ENCODE assay signal across 8 mouse cellular contexts in genomic region chr13:28950623-28951491, GRCm38 (mm10). TPM values are rescaled to one million over a fixed set of nuclear protein-coding genes. Genes with fewer than 3 reads are reported as not detected.
DNase-seq lines count a peak whose midpoint lies in the region; ATAC-seq and TF ChIP-seq lines count a peak whose summit lies in the region.

No protein-coding gene starts in this region.

- TF ChIP-seq POLR2A in bone marrow, adult 2 months (IDR thresholded peaks at IDR 0.05; ENCODE audit: borderline replicate concordance, control insufficient read depth, low read depth, low read length): no peak

- H3K4me2 ChIP-seq in forebrain, embryonic 13.5 days: peak overlapping the region; percentile 53
- H3K4me2 ChIP-seq in lung, embryonic 15.5 days: peak overlapping the region; percentile 51

- H3K27ac ChIP-seq in bone marrow, adult 2 months (ENCODE audit: control insufficient read depth, insufficient read depth, low read depth, low read length, poor library complexity): no peak overlapping the region; the same call in 1 of the 2 replicates
- peak overlapping the region; percentile 100 for H3K27ac ChIP-seq in forebrain, embryonic 13.5 days
- peak overlapping the region; percentile 99 for H3K27ac ChIP-seq in lung, embryonic 15.5 days

- H3K4me1 ChIP-seq in bone marrow, adult 2 months (ENCODE audit: control insufficient read depth, insufficient read depth, low read length): no peaks in the 10 kb centered on the region; the same call in 1 of the 2 replicates
- peaks cover 33% of the 10 kb centered on the region for H3K4me1 ChIP-seq in forebrain, embryonic 13.5 days
- peaks cover 27% of the 10 kb centered on the region for H3K4me1 ChIP-seq in lung, embryonic 15.5 days

- peak; percentile 27 for DNase-seq in CD4-positive helper T cell, adult 2 months (ENCODE audit: low read depth, low spot score)
- peak; percentile 50 to 65 for DNase-seq in heart, postnatal 36 days
- peak; percentile 29 to 30 for DNase-seq in layer of hippocampus, adult 8-10 months (ENCODE audit: low spot score in 2 of 2)
- peak; percentile 50 for DNase-seq in right cerebral cortex, adult 18-20 months
- DNase-seq in c-Kit-positive CD71-positive TER-119-positive erythroid progenitor cells, embryonic 14.5 days (ENCODE audit: low spot score): no peak

- WGBS in bone marrow, adult 2 months: under 1% methylated on average over 32 of the region's 32 CpGs
- WGBS in forebrain, embryonic 13.5 days: 1% methylated on average over 32 of the region's 32 CpGs
- WGBS in lung, embryonic 15.5 days: under 1% methylated on average over 32 of the region's 32 CpGs

- peak overlapping the region; percentile 65 for H3K4me3 ChIP-seq in bone marrow, adult 2 months (replicated peaks; ENCODE audit: control insufficient read depth, low read depth, low read length)
- H3K4me3 ChIP-seq in forebrain, embryonic 13.5 days: peak overlapping the region; percentile 100
- H3K4me3 ChIP-seq in lung, embryonic 15.5 days: peak overlapping the region; percentile 89

- no peak for TF ChIP-seq CTCF in bone marrow, adult 2 months (IDR thresholded peaks at IDR 0.05; ENCODE audit: control insufficient read depth, insufficient read depth, low read length)

- intact Hi-C loops in heart, postnatal 36 days (cut with DNase I): loop anchor here (1.0 to 10.0 kb wide), 5 partner anchors 66 to 1034 kb away; partner anchors contain the start of gene E2f3

- H3K27me3 ChIP-seq in forebrain, embryonic 13.5 days: no peaks in the 10 kb centered on the region
- no peaks in the 10 kb centered on the region for H3K27me3 ChIP-seq in lung, embryonic 15.5 days

- H3K36me3 ChIP-seq in forebrain, embryonic 13.5 days (ENCODE audit: poor library complexity, severe bottlenecking): peaks cover 23% of the 10 kb centered on the region
- no peaks in the 10 kb centered on the region for H3K36me3 ChIP-seq in lung, embryonic 15.5 days

- no peaks in the 10 kb centered on the region for H3K9me3 ChIP-seq in forebrain, embryonic 13.5 days (replicated peaks)
- H3K9me3 ChIP-seq in lung, embryonic 15.5 days: no peaks in the 10 kb centered on the region

- H3K9ac ChIP-seq in forebrain, embryonic 13.5 days: peak overlapping the region; percentile 100
- peak overlapping the region; percentile 98 for H3K9ac ChIP-seq in lung, embryonic 15.5 days

- no peak for ATAC-seq in forebrain, embryonic 13.5 days
- ATAC-seq in lung, embryonic 15.5 days (ENCODE audit: borderline replicate concordance, extremely low read depth, low FRiP score, low TSS enrichment): 0 out of 2 replicates have a peak, but pooled peaks have one; percentile 9

RNA-seq across cellular contexts. Expression of gene Sox4, which starts 2.7 kb away (rescaled TPM):
- polyA plus RNA-seq in bone marrow, adult 2 months (2011; ENCODE audit: insufficient read depth, insufficient read length, low replicate concordance, missing spikeins): 10.4 and 13.8 TPM in 2 replicates
- polyA plus RNA-seq in forebrain, embryonic 13.5 days (2015; fragmentation: Nextera tagmentation; extraction: Ambion mirVana): 170 and 218 TPM in 2 replicates
- 10 to 100 TPM; 21.7 to 29.0 TPM for total RNA-seq in heart, postnatal 36 days (2021)
- 10 to 100 TPM; 13.5 to 16.0 (median 14.4) TPM for total RNA-seq in layer of hippocampus, adult 8-10 months (2022)
- polyA plus RNA-seq in lung, embryonic 15.5 days (2015; fragmentation: Nextera tagmentation; extraction: Ambion mirVana): 60.7 and 61.2 TPM in 2 replicates
